Mouse (Mus musculus): ENCODE results near the gene Hoxc5. TPM values are rescaled to one million over a fixed set of nuclear protein-coding genes. Genes with fewer than 3 reads are reported as not detected.

Gene Hoxc5
- polyA plus RNA-seq, 1 experiment: not detected

GRCm38 (mm10) chr15:103060341-103061130, 93.3 kb downstream of the Hoxc5 start:
- TF ChIP-seq CTCF (IDR thresholded peaks at IDR 0.05; ENCODE audit: insufficient read depth, low read depth, low read length): no peak
- no peak for TF ChIP-seq POLR2A (IDR thresholded peaks at IDR 0.05; ENCODE audit: insufficient read depth, low read depth, low read length)
- H3K4me3 ChIP-seq (ENCODE audit: insufficient read depth, low read depth, low read length): no peak overlapping the region
- H3K4me1 ChIP-seq (ENCODE audit: control insufficient read depth, insufficient read depth, low read length): no peaks in the 10 kb centered on the region
- H3K27ac ChIP-seq (ENCODE audit: insufficient read depth, low read depth, low read length): no peak overlapping the region
- WGBS: 8% methylated on average over 36 of the region's 36 CpGs

GRCm38 (mm10) chr15:103061131-103061825, 94.0 kb downstream of the Hoxc5 start:
- TF ChIP-seq CTCF (IDR thresholded peaks at IDR 0.05; ENCODE audit: insufficient read depth, low read depth, low read length) (no peak), POLR2A (IDR thresholded peaks at IDR 0.05; ENCODE audit: insufficient read depth, low read depth, low read length) (no peak)
- no peak overlapping the region for H3K4me3 ChIP-seq (ENCODE audit: insufficient read depth, low read depth, low read length)
- H3K27ac ChIP-seq (ENCODE audit: insufficient read depth, low read depth, low read length): no peak overlapping the region
- no peaks in the 10 kb centered on the region for H3K4me1 ChIP-seq (ENCODE audit: control insufficient read depth, insufficient read depth, low read length)
- WGBS: 6% methylated on average over 30 of the region's 30 CpGs

- Histone ChIP-seq H3K27ac (ENCODE audit: insufficient read depth, low read depth, low read length) (no peak overlapping the region), H3K4me1 (ENCODE audit: control insufficient read depth, insufficient read depth, low read length) (no peaks in the 10 kb centered on the region), H3K4me3 (ENCODE audit: insufficient read depth, low read depth, low read length) (no peak overlapping the region)
- no peak for TF ChIP-seq POLR2A (IDR thresholded peaks at IDR 0.05; ENCODE audit: insufficient read depth, low read depth, low read length)
- TF ChIP-seq CTCF (IDR thresholded peaks at IDR 0.05; ENCODE audit: insufficient read depth, low read depth, low read length): no peak
- 24% methylated on average over 2 of the region's 2 CpGs for WGBS
Observed at GRCm38 (mm10) chr15:103061988-103062387, 94.7 kb downstream of the Hoxc5 start.

- no peak for TF ChIP-seq POLR2A (IDR thresholded peaks at IDR 0.05; ENCODE audit: insufficient read depth, low read depth, low read length)
- no peak for TF ChIP-seq CTCF (IDR thresholded peaks at IDR 0.05; ENCODE audit: insufficient read depth, low read depth, low read length)
Observed at GRCm38 (mm10) chr15:103065642-103066041, 98.4 kb downstream of the Hoxc5 start.

More at GRCm38 (mm10) chr15:103065642-103066041, 98.4 kb downstream of the Hoxc5 start:
- H3K4me3 ChIP-seq (ENCODE audit: insufficient read depth, low read depth, low read length): no peak overlapping the region
- 47% methylated on average over 7 of the region's 7 CpGs for WGBS
- H3K4me1 ChIP-seq (ENCODE audit: control insufficient read depth, insufficient read depth, low read length): peaks cover 3% of the 10 kb centered on the region; the same call in 1 of the 2 replicates
- no peak overlapping the region for H3K27ac ChIP-seq (ENCODE audit: insufficient read depth, low read depth, low read length)

Other genes with a start within 250 kb of the Hoxc5 start
- gene Calcoco1, start 245.3 kb upstream of the Hoxc5 start, polyA plus RNA-seq (2012; ENCODE audit: insufficient read depth, insufficient read length, low replicate concordance, missing spikeins): not detected in 2 replicates
- not detected in 2 replicates for gene Hoxc13, start 46.3 kb upstream of the Hoxc5 start, polyA plus RNA-seq (2012; ENCODE audit: insufficient read depth, insufficient read length, low replicate concordance, missing spikeins)
- gene Hoxc12, start 30.7 kb upstream of the Hoxc5 start, polyA plus RNA-seq (2012; ENCODE audit: insufficient read depth, insufficient read length, low replicate concordance, missing spikeins): not detected in 2 replicates
- gene Hoxc11, start 13.0 kb upstream of the Hoxc5 start, polyA plus RNA-seq (2012; ENCODE audit: insufficient read depth, insufficient read length, low replicate concordance, missing spikeins): not detected in 2 replicates
- gene Hoxc10, start 647 bp upstream of the Hoxc5 start, polyA plus RNA-seq (2012; ENCODE audit: insufficient read depth, insufficient read length, low replicate concordance, missing spikeins): not detected in 2 replicates
- not detected in 2 replicates for gene Hoxc9, start 9.0 kb downstream of the Hoxc5 start, polyA plus RNA-seq (2012; ENCODE audit: insufficient read depth, insufficient read length, low replicate concordance, missing spikeins)
- not detected in 2 replicates for gene Hoxc8, start 23.2 kb downstream of the Hoxc5 start, polyA plus RNA-seq (2012; ENCODE audit: insufficient read depth, insufficient read length, low replicate concordance, missing spikeins)
- not detected in 2 replicates for gene Hoxc6, start 30.8 kb downstream of the Hoxc5 start, polyA plus RNA-seq (2012; ENCODE audit: insufficient read depth, insufficient read length, low replicate concordance, missing spikeins)
- gene Hoxc4, start 51.5 kb downstream of the Hoxc5 start, polyA plus RNA-seq (2012; ENCODE audit: insufficient read depth, insufficient read length, low replicate concordance, missing spikeins): not detected in 2 replicates
- gene Smug1, start 199.6 kb downstream of the Hoxc5 start, polyA plus RNA-seq (2012; ENCODE audit: insufficient read depth, insufficient read length, low replicate concordance, missing spikeins): not detected in 2 replicates